Mouse (Mus musculus): ENCODE measurements around the gene Fas.
A peak's percentile ranks its signal among the peaks of the same experiment; 100 is the strongest.

The Fas gene

DNA sequence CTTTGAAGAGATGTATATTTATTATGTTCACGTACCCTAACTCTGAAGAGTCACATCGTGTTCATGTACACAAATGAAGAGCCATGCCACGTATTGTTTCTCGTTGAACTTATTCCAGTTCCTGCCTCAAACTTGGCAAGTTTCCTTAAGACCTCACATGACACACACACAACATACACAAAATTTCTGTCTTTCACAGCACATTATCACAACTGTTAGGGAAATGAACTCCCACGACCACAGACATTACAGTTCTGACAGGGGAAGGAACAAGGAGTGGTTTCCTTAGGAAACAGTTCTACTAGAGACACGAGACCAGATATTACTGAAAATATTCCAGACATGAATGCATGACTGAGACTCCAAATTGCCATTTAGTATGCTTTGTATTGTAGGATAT, 6.9 kb upstream of the Fas start:
- no peak for DNase-seq (ENCODE audit: low spot score in 2 of 2)

DNA sequence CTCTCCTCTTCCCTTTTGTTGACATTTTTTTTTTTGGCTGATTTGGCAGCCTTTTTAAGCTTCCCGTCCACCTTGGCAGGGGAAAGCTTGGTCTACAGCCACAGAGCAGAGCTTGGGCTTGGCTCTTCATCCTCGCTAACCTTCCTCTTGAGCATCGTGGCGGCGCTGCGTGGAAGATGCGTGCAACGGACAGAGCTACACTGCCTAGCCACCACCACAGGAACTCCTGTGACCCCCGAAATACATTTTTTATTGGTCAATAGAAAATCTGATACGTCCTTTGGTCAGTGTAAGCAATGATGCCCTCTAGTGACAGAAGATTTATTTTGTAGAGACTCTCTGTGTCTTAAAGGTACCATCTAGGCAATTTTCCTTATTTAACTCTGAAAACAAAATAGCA, 6.1 kb upstream of the Fas start:
- no peak for DNase-seq (ENCODE audit: low spot score in 2 of 2)

DNA sequence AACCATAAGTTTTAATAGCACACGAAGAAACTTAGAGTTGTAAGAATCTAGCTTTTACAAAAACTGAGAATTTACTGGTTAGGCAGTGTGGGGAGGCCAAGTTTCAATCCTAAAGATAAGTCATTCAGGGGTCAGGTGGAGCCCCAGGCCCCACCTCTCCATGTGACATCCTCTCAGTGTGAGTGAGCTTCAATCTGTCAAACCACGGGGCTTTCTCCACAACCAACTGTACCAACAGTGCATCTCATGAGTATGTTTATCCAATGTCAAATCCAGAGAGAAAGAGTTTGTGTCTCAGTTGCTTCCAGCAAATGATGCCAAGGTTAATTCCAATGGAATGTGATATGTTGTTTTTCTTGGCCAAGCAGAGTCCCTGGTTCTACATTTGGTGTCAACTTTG, 5.6 kb upstream of the Fas start:
- no peak for DNase-seq (ENCODE audit: low spot score in 2 of 2)

DNA sequence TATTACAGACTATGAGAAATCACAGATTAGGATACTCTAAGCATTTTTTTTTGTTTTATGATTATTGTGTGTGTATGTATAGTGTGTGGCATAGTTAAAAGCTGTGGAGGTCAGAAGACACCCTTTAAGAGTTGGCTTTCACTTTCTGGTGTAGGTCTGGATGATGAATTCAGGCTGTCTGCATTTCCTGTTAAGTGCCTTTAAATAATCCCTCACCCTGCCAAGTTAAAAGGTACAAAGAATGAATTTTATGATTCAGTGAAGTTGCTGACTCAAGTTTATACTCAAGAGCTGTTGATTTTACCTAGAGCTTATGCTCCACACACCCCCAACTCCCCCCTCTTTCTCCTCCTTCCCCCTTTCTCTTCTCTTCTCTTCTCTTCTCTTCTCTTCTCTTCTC, 3.2 kb upstream of the Fas start:
- DNase-seq (ENCODE audit: low spot score in 2 of 2), result no peak

DNA sequence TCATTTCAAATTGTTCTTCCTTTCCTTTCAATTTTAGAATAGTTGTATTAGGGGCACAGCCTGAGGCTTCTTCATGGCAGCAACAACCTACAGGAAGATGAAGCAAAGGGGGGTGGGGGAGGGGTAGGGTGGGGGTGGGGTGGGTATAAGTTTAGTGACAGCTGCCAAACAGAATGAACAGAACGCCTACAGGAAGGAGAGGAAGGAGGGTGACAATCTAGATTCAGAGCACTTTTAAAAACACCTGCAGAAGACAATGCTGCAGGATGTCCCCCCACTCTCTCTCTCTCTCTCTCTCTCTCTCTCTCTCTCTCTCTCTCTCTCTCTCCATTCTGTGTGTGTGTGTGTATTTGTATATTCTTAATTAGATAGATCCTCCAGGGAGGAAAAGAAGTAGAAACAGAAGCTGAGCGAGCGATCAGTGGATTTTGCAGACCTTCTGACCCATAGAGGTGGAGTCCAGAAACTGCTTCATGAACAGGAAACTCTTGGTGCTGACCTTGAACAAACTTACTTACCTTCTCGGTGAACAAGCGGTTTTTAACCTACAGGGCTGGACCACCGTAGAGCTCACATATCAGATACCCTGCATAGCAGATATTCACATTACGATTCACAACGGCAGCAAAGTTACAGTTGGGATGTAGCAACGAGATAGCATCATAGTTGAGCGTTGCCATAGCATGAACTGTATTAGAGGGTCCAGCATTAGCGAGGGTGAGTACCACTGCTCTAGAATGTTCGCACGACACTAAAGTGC, 2.6 kb upstream of the Fas start:
- DNase-seq (ENCODE audit: low spot score in 2 of 2), result no peak

DNA sequence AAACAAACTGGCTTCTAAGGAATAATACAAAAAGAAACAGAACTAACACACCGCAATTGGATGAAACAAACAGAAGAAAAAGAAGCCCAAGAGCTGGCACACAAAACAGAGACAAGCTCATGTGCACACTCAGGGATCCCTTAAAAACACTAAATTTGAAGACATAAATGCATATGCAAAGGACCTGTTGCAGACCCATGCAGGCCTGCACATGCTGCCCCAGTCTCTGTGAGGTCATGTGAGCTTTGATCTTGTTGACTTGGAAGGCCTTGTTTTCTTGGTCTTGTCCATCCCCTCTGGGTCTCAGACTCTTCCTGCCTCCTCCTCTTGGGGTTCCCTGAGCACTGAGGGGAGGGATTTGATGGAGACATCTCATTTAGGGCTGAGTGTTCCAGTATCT, 1.8 kb upstream of the Fas start:
- no peak for DNase-seq (ENCODE audit: low spot score in 2 of 2)

GRCm38 (mm10) chr19:34290872-34291341, 441 bp downstream of the Fas start:
- no peak for DNase-seq (ENCODE audit: low spot score in 2 of 2)

- DNase-seq (ENCODE audit: low spot score in 2 of 2), result no peak
Observed at GRCm38 (mm10) chr19:34291379-34291778, 913 bp downstream of the Fas start.

- no peak for DNase-seq (ENCODE audit: low spot score in 2 of 2)
Observed at GRCm38 (mm10) chr19:34291956-34292355, 1.5 kb downstream of the Fas start.

GRCm38 (mm10) chr19:34292701-34293100, 2.2 kb downstream of the Fas start:
- DNase-seq (ENCODE audit: low spot score in 2 of 2), result no peak

DNA sequence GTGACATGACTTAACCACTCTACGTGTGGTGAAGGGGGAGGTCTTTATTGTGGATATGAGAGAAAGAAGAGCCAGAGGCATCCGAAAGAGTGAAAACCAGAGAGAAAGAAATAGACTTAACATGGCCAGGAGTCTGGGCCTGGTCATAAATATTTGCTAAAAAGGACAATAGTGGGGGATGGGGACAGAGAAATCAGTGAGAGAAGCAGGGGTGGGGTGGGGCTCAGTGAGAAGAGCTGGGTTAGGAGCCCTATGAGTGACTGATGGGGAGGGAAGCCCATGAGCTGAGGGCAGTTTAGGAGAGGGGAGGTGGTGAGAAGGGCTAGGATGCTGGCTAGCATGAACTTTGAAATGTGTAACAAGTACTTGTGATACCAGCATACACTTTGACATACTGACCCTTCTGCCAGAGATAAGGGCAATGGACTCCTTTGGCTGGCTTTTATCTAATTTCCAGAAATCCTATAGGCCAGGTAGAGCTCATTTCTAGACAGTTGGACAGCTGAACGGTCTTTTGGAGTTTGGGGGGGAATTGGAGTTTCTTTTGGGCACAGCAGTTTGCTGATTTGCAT, 3.0 kb downstream of the Fas start:
- no peak for DNase-seq (ENCODE audit: low spot score in 2 of 2)

DNA sequence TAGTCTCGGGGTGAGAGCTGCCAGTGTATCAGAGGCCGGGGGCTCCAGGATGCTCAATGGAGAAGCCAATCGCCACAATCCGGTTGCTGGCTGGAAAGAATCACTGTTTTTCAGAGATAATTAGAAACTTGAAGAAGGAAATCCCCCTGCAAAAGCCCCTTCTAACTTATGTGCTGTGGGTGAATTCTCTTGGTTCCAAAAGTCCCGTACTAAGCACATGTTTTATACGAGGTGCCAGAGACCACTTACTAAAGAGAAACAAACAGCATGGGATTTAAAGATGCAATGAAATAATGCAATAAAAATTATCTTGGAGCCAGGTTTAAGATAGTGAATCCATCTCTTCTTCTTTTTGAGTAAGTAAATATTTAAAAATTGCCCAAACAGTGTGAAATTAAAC, 5.0 kb downstream of the Fas start:
- no peak for DNase-seq (ENCODE audit: low spot score in 2 of 2)

- no peak for DNase-seq (ENCODE audit: low spot score in 2 of 2)
Observed at GRCm38 (mm10) chr19:34298531-34298930, 8.1 kb downstream of the Fas start.

GRCm38 (mm10) chr19:34299229-34299628, 8.8 kb downstream of the Fas start:
- DNase-seq (ENCODE audit: low spot score in 2 of 2), result no peak

- no peak for DNase-seq (ENCODE audit: low spot score in 2 of 2)
Observed at GRCm38 (mm10) chr19:34300430-34300829, 10.0 kb downstream of the Fas start.

GRCm38 (mm10) chr19:34304917-34305316, 14.5 kb downstream of the Fas start:
- no peak for DNase-seq (ENCODE audit: low spot score in 2 of 2)

DNA sequence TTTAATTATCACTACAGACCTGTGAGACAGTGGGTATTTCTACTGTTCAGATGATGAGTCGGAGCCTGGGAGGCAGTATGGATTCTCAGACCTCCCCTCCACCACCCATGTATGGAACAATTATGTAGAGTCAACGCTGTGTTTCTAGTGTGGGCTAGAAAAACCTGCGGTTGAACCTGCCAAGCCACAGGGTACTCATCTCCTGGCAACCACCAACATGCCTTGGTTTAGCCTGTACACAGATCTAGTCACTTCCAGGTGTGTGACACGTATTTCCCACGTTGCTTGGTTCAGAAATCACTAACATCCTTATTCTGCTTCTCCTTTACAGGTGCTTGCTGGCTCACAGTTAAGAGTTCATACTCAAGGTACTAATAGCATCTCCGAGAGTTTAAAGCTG, 16.3 kb downstream of the Fas start:
- DNase-seq (ENCODE audit: low spot score in 2 of 2), result no peak

DNA sequence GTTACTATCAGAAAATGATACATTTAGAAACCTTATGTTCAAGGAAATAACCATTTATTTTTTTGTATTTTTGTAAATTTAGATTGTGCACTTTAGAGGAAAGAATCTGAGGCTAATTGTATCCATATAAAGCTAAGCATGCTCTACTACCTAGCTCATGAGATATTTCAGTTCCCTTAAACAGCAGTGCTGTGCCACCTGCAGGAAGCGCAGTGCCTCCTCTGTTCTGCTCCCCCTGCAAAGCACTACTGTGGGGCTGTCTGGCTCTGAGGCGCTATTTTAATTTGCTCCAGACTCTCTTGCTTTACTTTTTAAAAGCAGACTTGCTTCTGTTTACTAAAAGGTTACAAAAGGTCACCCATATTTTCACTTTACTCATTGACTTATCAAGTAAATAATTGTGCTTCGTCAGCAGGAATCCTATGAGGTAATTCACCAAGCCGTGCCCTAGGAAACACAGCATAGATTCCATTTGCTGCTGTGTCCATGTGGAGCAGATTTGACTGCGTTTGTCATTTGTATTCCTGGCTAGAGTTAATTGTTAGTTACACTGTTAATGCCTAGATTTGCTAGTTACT, 21.8 kb downstream of the Fas start:
- DNase-seq (ENCODE audit: low spot score in 2 of 2), result no peak

- DNase-seq (ENCODE audit: low spot score in 2 of 2), result no peak
Observed at GRCm38 (mm10) chr19:34328051-34328450, 37.6 kb downstream of the Fas start.

GRCm38 (mm10) chr19:34334300-34334699, 43.8 kb downstream of the Fas start:
- peak; percentile 56 to 61 for DNase-seq (ENCODE audit: low spot score in 2 of 2)

GRCm38 (mm10) chr19:34344702-34345101, 54.2 kb downstream of the Fas start:
- DNase-seq (ENCODE audit: low spot score in 2 of 2), result no peak

DNA sequence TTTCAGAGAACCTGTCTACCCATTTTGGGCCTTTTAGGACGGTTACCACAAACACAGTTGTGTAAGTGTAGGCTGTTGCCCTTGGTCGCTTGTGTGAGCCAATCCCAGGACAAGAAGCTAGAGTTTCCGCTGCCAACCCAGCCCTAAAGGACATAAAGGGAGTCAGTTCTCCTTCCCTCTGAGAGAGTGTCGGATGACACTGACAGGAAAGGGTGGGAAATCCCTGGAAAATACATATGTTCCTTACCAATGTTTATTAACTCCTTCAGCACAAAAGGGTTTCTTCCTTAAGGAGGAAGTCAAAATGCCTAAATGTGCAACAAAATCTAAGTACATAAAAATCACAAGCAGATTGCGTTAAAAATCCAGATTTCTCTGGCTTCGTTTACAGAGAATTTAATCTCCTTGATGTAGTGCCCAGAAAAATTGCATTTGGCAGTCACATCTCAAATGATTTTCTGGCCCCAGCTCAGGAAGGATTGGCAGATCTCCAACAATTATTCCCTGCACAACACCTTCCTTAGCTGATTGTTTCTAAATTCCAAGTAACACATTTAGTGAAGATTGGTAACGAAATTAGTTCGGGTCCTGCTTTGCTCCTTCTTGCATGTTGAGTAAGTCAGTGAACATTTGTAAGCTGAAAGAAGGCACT, 55.3 kb downstream of the Fas start:
- peak in 1 of 2 experiments; percentile 34 for DNase-seq (ENCODE audit: low spot score in 2 of 2)
